Mouse (Mus musculus) hindlimb bud, embryonic 11.5 days (tissue): ENCODE measurements around the gene Hk3.

Experiments used
- DNase-seq: peaks from one replicate; pipeline ENCODE4 v3.0.0-alpha.2; 2012; ENCODE audit warnings: low read depth, low spot score; ENCODE audit errors: extremely low spot score

Gene Hk3

DNA sequence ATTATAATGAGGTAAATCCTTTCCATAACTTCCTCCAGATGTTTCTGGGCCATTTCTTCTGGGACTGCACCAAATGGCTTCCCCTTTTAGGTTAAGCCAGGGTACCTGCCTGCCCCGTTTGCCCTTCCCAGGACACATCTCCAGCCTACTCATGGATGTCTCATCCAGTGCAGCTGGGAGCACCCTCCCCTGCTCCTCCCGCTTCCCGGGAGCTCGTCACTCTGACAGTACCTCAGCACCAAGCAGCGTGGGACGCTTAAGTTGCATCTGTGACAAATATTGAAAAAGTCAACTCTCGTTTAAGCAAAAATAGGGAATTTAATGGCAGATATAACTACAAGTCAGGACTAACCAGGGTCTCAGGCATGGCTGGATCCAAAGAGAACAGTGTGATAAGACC, 63.9 kb downstream of the Hk3 start:
- no peak for DNase-seq
